Mouse (Mus musculus): ENCODE measurements around the gene Pla2g12b. TPM values are rescaled to one million over a fixed set of nuclear protein-coding genes. Genes with fewer than 3 reads are reported as not detected.

The Pla2g12b gene
- polyA plus RNA-seq, 1 experiment from 2014 or later = 38.8 TPM

GRCm38 (mm10) chr10:59444106-59444505 lies 40.6 kb downstream of the Pla2g12b start:
- no peak overlapping the region for H3K4me2 ChIP-seq (replicated peaks)
- 0 out of 2 replicates have a peak, but pooled peaks cover 5% of the 10 kb centered on the region for H3K4me1 ChIP-seq (replicated peaks)
- no peak for ATAC-seq
- H3K9ac ChIP-seq = no peak overlapping the region
- H3K27me3 ChIP-seq (replicated peaks) = no peaks in the 10 kb centered on the region
- no peak overlapping the region for H3K4me3 ChIP-seq (replicated peaks)
- 83% methylated on average over 3 of the region's 3 CpGs for WGBS
- no peak overlapping the region for H3K27ac ChIP-seq
- H3K36me3 ChIP-seq = no peaks in the 10 kb centered on the region
- no peaks in the 10 kb centered on the region for H3K9me3 ChIP-seq

- H3K9me3 ChIP-seq = no peaks in the 10 kb centered on the region
- H3K36me3 ChIP-seq = no peaks in the 10 kb centered on the region
- WGBS = 42% methylated on average over 8 of the region's 8 CpGs
- H3K27ac ChIP-seq = no peak overlapping the region
- no peak overlapping the region for H3K4me3 ChIP-seq (replicated peaks)
- H3K27me3 ChIP-seq (replicated peaks) = no peaks in the 10 kb centered on the region
- no peak overlapping the region for H3K4me2 ChIP-seq (replicated peaks)
- ATAC-seq = no peak
- H3K9ac ChIP-seq = no peak overlapping the region
- 0 out of 2 replicates have a peak, but pooled peaks cover 5% of the 10 kb centered on the region for H3K4me1 ChIP-seq (replicated peaks)
Observed at GRCm38 (mm10) chr10:59444635-59445034, 41.2 kb downstream of the Pla2g12b start.

- Histone ChIP-seq H3K27ac (no peak overlapping the region), H3K9ac (no peak overlapping the region), H3K4me3 (replicated peaks) (no peak overlapping the region), H3K9me3 (no peaks in the 10 kb centered on the region), H3K36me3 (peaks cover 3% of the 10 kb centered on the region; the same call in 1 of the 2 replicates), H3K4me1 (replicated peaks) (0 out of 2 replicates have a peak, but pooled peaks cover 5% of the 10 kb centered on the region), H3K4me2 (replicated peaks) (no peak overlapping the region), H3K27me3 (replicated peaks) (no peaks in the 10 kb centered on the region)
- WGBS = 77% methylated on average over 10 of the region's 10 CpGs
- ATAC-seq = no peak
Observed at GRCm38 (mm10) chr10:59446911-59447437, 43.5 kb downstream of the Pla2g12b start.

- 61% methylated on average over 9 of the region's 9 CpGs for WGBS
- Histone ChIP-seq H3K9me3 (no peaks in the 10 kb centered on the region), H3K9ac (no peak overlapping the region), H3K27me3 (replicated peaks) (no peaks in the 10 kb centered on the region), H3K4me3 (replicated peaks) (no peak overlapping the region), H3K4me2 (replicated peaks) (no peak overlapping the region), H3K27ac (no peak overlapping the region), H3K4me1 (replicated peaks) (0 out of 2 replicates have a peak, but pooled peaks cover 5% of the 10 kb centered on the region), H3K36me3 (peaks cover 3% of the 10 kb centered on the region; the same call in 1 of the 2 replicates)
- no peak for ATAC-seq
Observed at GRCm38 (mm10) chr10:59447546-59447945, 44.1 kb downstream of the Pla2g12b start.

GRCm38 (mm10) chr10:59451839-59452238 lies 48.4 kb downstream of the Pla2g12b start:
- Histone ChIP-seq H3K9me3 (no peaks in the 10 kb centered on the region), H3K27ac (no peak overlapping the region), H3K4me3 (replicated peaks) (no peak overlapping the region), H3K36me3 (peaks cover 12% of the 10 kb centered on the region), H3K4me2 (replicated peaks) (no peak overlapping the region), H3K4me1 (replicated peaks) (no peaks in the 10 kb centered on the region), H3K9ac (no peak overlapping the region), H3K27me3 (replicated peaks) (no peaks in the 10 kb centered on the region)
- WGBS = 42% methylated on average over 5 of the region's 5 CpGs
- ATAC-seq = peak; percentile 63; the same call in 1 of the 2 replicates

GRCm38 (mm10) chr10:59454631-59455030 lies 51.2 kb downstream of the Pla2g12b start:
- H3K9ac ChIP-seq = no peak overlapping the region
- ATAC-seq = no peak
- no peaks in the 10 kb centered on the region for H3K4me1 ChIP-seq (replicated peaks)
- H3K4me3 ChIP-seq (replicated peaks) = no peak overlapping the region
- no peaks in the 10 kb centered on the region for H3K27me3 ChIP-seq (replicated peaks)
- no peaks in the 10 kb centered on the region for H3K9me3 ChIP-seq
- no peak overlapping the region for H3K4me2 ChIP-seq (replicated peaks)
- 97% methylated on average over 15 of the region's 15 CpGs for WGBS
- H3K27ac ChIP-seq = no peak overlapping the region
- H3K36me3 ChIP-seq = peaks cover 12% of the 10 kb centered on the region

GRCm38 (mm10) chr10:59459767-59460166 lies 56.3 kb downstream of the Pla2g12b start:
- Histone ChIP-seq H3K27ac (no peak overlapping the region), H3K36me3 (peaks cover 8% of the 10 kb centered on the region), H3K9ac (no peak overlapping the region), H3K9me3 (no peaks in the 10 kb centered on the region), H3K4me1 (replicated peaks) (no peaks in the 10 kb centered on the region), H3K27me3 (replicated peaks) (no peaks in the 10 kb centered on the region), H3K4me3 (replicated peaks) (no peak overlapping the region), H3K4me2 (replicated peaks) (no peak overlapping the region)
- WGBS = 91% methylated on average over 12 of the region's 12 CpGs
- ATAC-seq = no peak

GRCm38 (mm10) chr10:59462307-59462706 lies 58.8 kb downstream of the Pla2g12b start:
- 87% methylated on average over 6 of the region's 6 CpGs for WGBS
- Histone ChIP-seq H3K4me2 (replicated peaks) (no peak overlapping the region), H3K27ac (no peak overlapping the region)

GRCm38 (mm10) chr10:59465546-59465945 lies 62.1 kb downstream of the Pla2g12b start:
- no peaks in the 10 kb centered on the region for H3K9me3 ChIP-seq
- 78% methylated on average over 3 of the region's 3 CpGs for WGBS
- H3K4me2 ChIP-seq (replicated peaks) = no peak overlapping the region
- H3K27ac ChIP-seq = no peak overlapping the region
- H3K36me3 ChIP-seq = peaks cover 3% of the 10 kb centered on the region; the same call in 1 of the 2 replicates
- H3K9ac ChIP-seq = no peak overlapping the region
- H3K27me3 ChIP-seq (replicated peaks) = no peaks in the 10 kb centered on the region
- H3K4me1 ChIP-seq (replicated peaks) = no peaks in the 10 kb centered on the region
- no peak for ATAC-seq
- no peak overlapping the region for H3K4me3 ChIP-seq (replicated peaks)

More at GRCm38 (mm10) chr10:59462307-59462706, 58.8 kb downstream of the Pla2g12b start:
- Histone ChIP-seq H3K9me3 (no peaks in the 10 kb centered on the region), H3K9ac (no peak overlapping the region), H3K4me3 (replicated peaks) (no peak overlapping the region), H3K36me3 (peaks cover 3% of the 10 kb centered on the region; the same call in 1 of the 2 replicates), H3K4me1 (replicated peaks) (no peaks in the 10 kb centered on the region), H3K27me3 (replicated peaks) (no peaks in the 10 kb centered on the region)
- ATAC-seq = no peak

GRCm38 (mm10) chr10:59466626-59467025 lies 63.2 kb downstream of the Pla2g12b start:
- 83% methylated on average over 4 of the region's 4 CpGs for WGBS
- no peak overlapping the region for H3K9ac ChIP-seq
- H3K4me3 ChIP-seq (replicated peaks) = no peak overlapping the region
- no peaks in the 10 kb centered on the region for H3K27me3 ChIP-seq (replicated peaks)
- H3K9me3 ChIP-seq = no peaks in the 10 kb centered on the region
- H3K4me2 ChIP-seq (replicated peaks) = no peak overlapping the region
- no peaks in the 10 kb centered on the region for H3K4me1 ChIP-seq (replicated peaks)
- ATAC-seq = no peak
- peaks cover 3% of the 10 kb centered on the region; the same call in 1 of the 2 replicates for H3K36me3 ChIP-seq
- no peak overlapping the region for H3K27ac ChIP-seq

- no peaks in the 10 kb centered on the region for H3K27me3 ChIP-seq (replicated peaks)
- H3K9me3 ChIP-seq = no peaks in the 10 kb centered on the region
- no peak overlapping the region for H3K9ac ChIP-seq
- no peak overlapping the region for H3K4me3 ChIP-seq (replicated peaks)
- no peak for ATAC-seq
- H3K36me3 ChIP-seq = peaks cover 3% of the 10 kb centered on the region; the same call in 1 of the 2 replicates
- no peaks in the 10 kb centered on the region for H3K4me1 ChIP-seq (replicated peaks)
- 91% methylated on average over 12 of the region's 12 CpGs for WGBS
- H3K27ac ChIP-seq = no peak overlapping the region
- H3K4me2 ChIP-seq (replicated peaks) = no peak overlapping the region
Observed at GRCm38 (mm10) chr10:59467297-59467696, 63.8 kb downstream of the Pla2g12b start.

GRCm38 (mm10) chr10:59470451-59470850 lies 67.0 kb downstream of the Pla2g12b start:
- H3K9ac ChIP-seq = no peak overlapping the region
- H3K4me1 ChIP-seq (replicated peaks) = no peaks in the 10 kb centered on the region
- H3K36me3 ChIP-seq = peaks cover 3% of the 10 kb centered on the region; the same call in 1 of the 2 replicates
- no peak overlapping the region for H3K4me3 ChIP-seq (replicated peaks)
- H3K27me3 ChIP-seq (replicated peaks) = no peaks in the 10 kb centered on the region
- H3K9me3 ChIP-seq = no peaks in the 10 kb centered on the region
- H3K27ac ChIP-seq = no peak overlapping the region
- ATAC-seq = no peak
- WGBS = 72% methylated on average over 5 of the region's 5 CpGs
- no peak overlapping the region for H3K4me2 ChIP-seq (replicated peaks)

All from intestine, embryonic 15.5 days (tissue).